In genomic region chr8:70565561-70565960, GRCm38 (mm10) we compare ENCODE assay signal across 9 mouse cellular contexts. TPM values are rescaled to one million over a fixed set of nuclear protein-coding genes. Genes with fewer than 3 reads are reported as not detected.
DNase-seq lines count a peak whose midpoint lies in the region; ATAC-seq and TF ChIP-seq lines count a peak whose summit lies in the region.
"Had no signal": no experiment of that assay in that cellular context is flagged by ENCODE, and none has a peak within 500 bp of the region (broad histone marks: within the 10 kb centered on the region; RNA-seq: fewer than 3 reads in every experiment).

No protein-coding gene starts in this region.

- H3K27me3 ChIP-seq in lung, embryonic 14.5 days (ENCODE audit: insufficient read depth, low read length) = no peaks in the 10 kb centered on the region
- H3K27me3 ChIP-seq in forebrain, embryonic 11.5 days (ENCODE audit: control insufficient read depth, insufficient read depth, low read length) = no peaks in the 10 kb centered on the region

- H3K4me1 ChIP-seq in lung, embryonic 14.5 days (ENCODE audit: insufficient read depth) = peaks cover 11% of the 10 kb centered on the region; the same call in 1 of the 2 replicates
- H3K4me1 ChIP-seq in forebrain, embryonic 11.5 days (replicated peaks; ENCODE audit: control insufficient read depth, insufficient read depth, low read length) = no peaks in the 10 kb centered on the region

- TF ChIP-seq CTCF in lung, embryonic 14.5 days (IDR thresholded peaks at IDR 0.05; ENCODE audit: low read depth) = no peak

- no peak for ATAC-seq in lung, embryonic 14.5 days (ENCODE audit: insufficient read depth)
- no peak for ATAC-seq in forebrain, embryonic 11.5 days (replicated peaks; ENCODE audit: low FRiP score)

- H3K27ac ChIP-seq in lung, embryonic 14.5 days (ENCODE audit: low read depth) = no peak overlapping the region
- H3K27ac ChIP-seq in forebrain, embryonic 11.5 days (ENCODE audit: low read depth, low read length) = no peak overlapping the region
- H3K27ac ChIP-seq: liver, embryonic 14.5 days had no signal

- H3K4me2 ChIP-seq in lung, embryonic 14.5 days = no peak overlapping the region
- no peak overlapping the region for H3K4me2 ChIP-seq in forebrain, embryonic 11.5 days (ENCODE audit: low read depth, low read length, severe bottlenecking)

- DNase-seq in adrenal gland, postnatal 14 days = peak; percentile 55
- DNase-seq in adrenal gland, adult 18-20 months (ENCODE audit: low spot score in 2 of 2) = no peak
- DNase-seq in lung, embryonic 14.5 days = peak; percentile 34
- DNase-seq in lung, postnatal 25 days (ENCODE audit: low spot score) = no peak
- DNase-seq in kidney, postnatal 14 days = peak; percentile 75
- peak; percentile 55 for DNase-seq in thymus, postnatal 0 days (ENCODE audit: low spot score)
- no peak for DNase-seq in forebrain, embryonic 11.5 days (ENCODE audit: low spot score)
- DNase-seq in cerebellum, adult 18-20 months = no peak

- H3K9ac ChIP-seq in lung, embryonic 14.5 days = no peak overlapping the region
- H3K9ac ChIP-seq in forebrain, embryonic 11.5 days (ENCODE audit: low read length) = no peak overlapping the region
- H3K9ac ChIP-seq: liver, embryonic 14.5 days had no signal

- WGBS in lung, embryonic 14.5 days = 38% methylated on average over 3 of the region's 3 CpGs
- WGBS in forebrain, embryonic 11.5 days = 84% methylated on average over 3 of the region's 3 CpGs

- no peak overlapping the region for H3K4me3 ChIP-seq in lung, embryonic 14.5 days (ENCODE audit: low read depth, low read length)
- H3K4me3 ChIP-seq in forebrain, embryonic 11.5 days (ENCODE audit: low read depth, low read length) = no peak overlapping the region

- no peaks in the 10 kb centered on the region for H3K36me3 ChIP-seq in lung, embryonic 14.5 days (ENCODE audit: insufficient read depth)
- H3K36me3 ChIP-seq in forebrain, embryonic 11.5 days (ENCODE audit: control insufficient read depth, insufficient read depth, low read length) = no peaks in the 10 kb centered on the region

- no peaks in the 10 kb centered on the region for H3K9me3 ChIP-seq in lung, embryonic 14.5 days (ENCODE audit: low read depth, low read length)
- H3K9me3 ChIP-seq in forebrain, embryonic 11.5 days (ENCODE audit: control insufficient read depth, low read length) = no peaks in the 10 kb centered on the region

RNA-seq across cellular contexts. Expression of gene Ell, which starts 26.3 kb away (rescaled TPM):
- 22.4 and 22.9 TPM in 2 replicates for total RNA-seq in adrenal gland, postnatal 14 days (2021)
- 10 to 100 TPM; 23.1 to 26.6 TPM for total RNA-seq in adrenal gland, adult 18-20 months (2021)
- 18.5 and 20.0 TPM in 2 replicates for polyA plus RNA-seq in lung, embryonic 14.5 days (2014; fragmentation: Nextera tagmentation; extraction: Ambion mirVana)
- polyA plus RNA-seq in thymus, postnatal 0 days (2015; fragmentation: Nextera tagmentation; extraction: Ambion mirVana) = 13.5 and 14.2 TPM in 2 replicates
- polyA plus RNA-seq in forebrain, embryonic 11.5 days (2014; fragmentation: Nextera tagmentation; extraction: Ambion mirVana) = 21.8 and 22.2 TPM in 2 replicates

RNA-seq across cellular contexts. Expression of gene Isyna1, which starts 28.6 kb away (rescaled TPM):
- total RNA-seq in adrenal gland, postnatal 14 days (2021) = 77.2 and 84.7 TPM in 2 replicates
- 100 to 1,000 TPM; 115 to 165 TPM for total RNA-seq in adrenal gland, adult 18-20 months (2021)
- polyA plus RNA-seq in lung, embryonic 14.5 days (2014; fragmentation: Nextera tagmentation; extraction: Ambion mirVana) = 91.6 and 107 TPM in 2 replicates
- 78.9 and 88.4 TPM in 2 replicates for polyA plus RNA-seq in thymus, postnatal 0 days (2015; fragmentation: Nextera tagmentation; extraction: Ambion mirVana)
- polyA plus RNA-seq in forebrain, embryonic 11.5 days (2014; fragmentation: Nextera tagmentation; extraction: Ambion mirVana) = 98.1 and 109 TPM in 2 replicates

RNA-seq across cellular contexts. Expression of gene Kxd1, which starts 37.8 kb away (rescaled TPM):
- total RNA-seq in adrenal gland, postnatal 14 days (2021) = 78.9 and 83.1 TPM in 2 replicates
- 10 to 100 TPM; 68.1 to 76.3 TPM for total RNA-seq in adrenal gland, adult 18-20 months (2021)
- 56.3 and 59.0 TPM in 2 replicates for polyA plus RNA-seq in lung, embryonic 14.5 days (2014; fragmentation: Nextera tagmentation; extraction: Ambion mirVana)
- polyA plus RNA-seq in thymus, postnatal 0 days (2015; fragmentation: Nextera tagmentation; extraction: Ambion mirVana) = 66.8 and 68.6 TPM in 2 replicates
- 56.0 and 59.9 TPM in 2 replicates for polyA plus RNA-seq in forebrain, embryonic 11.5 days (2014; fragmentation: Nextera tagmentation; extraction: Ambion mirVana)

RNA-seq across cellular contexts. Expression of gene Fkbp8, which starts 38.0 kb away (rescaled TPM):
- 235 and 252 TPM in 2 replicates for total RNA-seq in adrenal gland, postnatal 14 days (2021)
- 100 to 1,000 TPM; 257 to 332 TPM for total RNA-seq in adrenal gland, adult 18-20 months (2021)
- 239 and 245 TPM in 2 replicates for polyA plus RNA-seq in lung, embryonic 14.5 days (2014; fragmentation: Nextera tagmentation; extraction: Ambion mirVana)
- polyA plus RNA-seq in thymus, postnatal 0 days (2015; fragmentation: Nextera tagmentation; extraction: Ambion mirVana) = 309 and 319 TPM in 2 replicates
- polyA plus RNA-seq in forebrain, embryonic 11.5 days (2014; fragmentation: Nextera tagmentation; extraction: Ambion mirVana) = 268 and 290 TPM in 2 replicates

RNA-seq across cellular contexts. Expression of gene Ssbp4, which starts 43.1 kb away (rescaled TPM):
- total RNA-seq in adrenal gland, postnatal 14 days (2021) = 84.4 and 102 TPM in 2 replicates
- total RNA-seq in adrenal gland, adult 18-20 months (2021) = 10 to 100 TPM; 78.5 to 86.9 TPM
- 127 and 143 TPM in 2 replicates for polyA plus RNA-seq in lung, embryonic 14.5 days (2014; fragmentation: Nextera tagmentation; extraction: Ambion mirVana)
- 135 and 142 TPM in 2 replicates for polyA plus RNA-seq in thymus, postnatal 0 days (2015; fragmentation: Nextera tagmentation; extraction: Ambion mirVana)
- polyA plus RNA-seq in forebrain, embryonic 11.5 days (2014; fragmentation: Nextera tagmentation; extraction: Ambion mirVana) = 113 and 127 TPM in 2 replicates

Comparison
In these comparisons a context has a peak if more than half of its experiments do, and no peak if none do; other contexts are left out.
1. DNase-seq: peak in adrenal gland, postnatal 14 days (single experiment), lung, embryonic 14.5 days (single experiment), kidney, postnatal 14 days (single experiment) and thymus, postnatal 0 days (single experiment); none in adrenal gland, adult 18-20 months (0 of 2), lung, postnatal 25 days (single experiment), forebrain, embryonic 11.5 days (single experiment) and cerebellum, adult 18-20 months (0 of 2).